Mouse (Mus musculus) MEL (cell line): ENCODE results near the gene Myh3. TPM values are rescaled to one million over a fixed set of nuclear protein-coding genes. Genes with fewer than 3 reads are reported as not detected.

ENCODE experiments used
- DNase-seq: peaks from one replicate; pipeline ENCODE4 v3.0.0; 2011; ENCODE audit warnings: low read depth, low spot score
- H3K27ac ChIP-seq: 2 replicates; pipeline ENCODE4 v1.5.1; 2012; ENCODE audit warnings: low read depth, mild to moderate bottlenecking, control low read depth, low read length, moderate library complexity; ENCODE audit not compliant: control insufficient read depth
- H3K27me3 ChIP-seq, 2 experiments: fragments of 150-350 bp in 1 of 2; sonication (generic) in 1 of 2; 2 replicates each; pipeline ENCODE4 v1.6.1; 2012; ENCODE audit warnings: low read length in 2 of 2, mild to moderate bottlenecking in 2 of 2, improper control_type of control experiment in 1 of 2, moderate library complexity in 1 of 2; ENCODE audit not compliant: insufficient read depth in 2 of 2, control insufficient read depth in 1 of 2
- H3K36me3 ChIP-seq, 2 experiments: 2 replicates each; pipeline ENCODE4 v1.6.1; 2012 to 2014; ENCODE audit warnings: low read length in 2 of 2, improper control_type of control experiment in 1 of 2, inconsistent platforms in 1 of 2, mild to moderate bottlenecking in 1 of 2; ENCODE audit not compliant: insufficient read depth in 2 of 2, control insufficient read depth in 1 of 2
- H3K4me1 ChIP-seq, 2 experiments: fragments of 150-350 bp in 1 of 2; sonication (generic) in 1 of 2; 2 replicates each; pipeline ENCODE4 v1.6.1; 2012; ENCODE audit warnings: low read length in 2 of 2, improper control_type of control experiment in 1 of 2, mild to moderate bottlenecking in 1 of 2; ENCODE audit not compliant: insufficient read depth in 2 of 2, control insufficient read depth in 1 of 2
- H3K4me3 ChIP-seq, 2 experiments: fragments of 150-350 bp in 1 of 2; sonication (generic) in 1 of 2; 2 replicates each; pipeline ENCODE4 v1.5.1; 2012; ENCODE audit warnings: low read depth in 2 of 2, low read length in 2 of 2, mild to moderate bottlenecking in 2 of 2, moderate library complexity in 2 of 2, control low read depth in 1 of 2, improper control_type of control experiment in 1 of 2; ENCODE audit not compliant: control insufficient read depth in 1 of 2, insufficient read depth in 1 of 2
- H3K79me2 ChIP-seq: 2 replicates; pipeline ENCODE4 v1.6.1; 2012; ENCODE audit warnings: mild to moderate bottlenecking, low read length, moderate library complexity; ENCODE audit not compliant: control insufficient read depth, poor library complexity, insufficient read depth
- H3K9ac ChIP-seq: 2 replicates; pipeline ENCODE4 v1.6.1; 2012; ENCODE audit warnings: low read depth, mild to moderate bottlenecking, control low read depth, low read length, moderate library complexity; ENCODE audit not compliant: control insufficient read depth, poor library complexity, severe bottlenecking
- H3K9me3 ChIP-seq: fragments of 150-350 bp; sonication (generic); replicated peaks from 2 replicates; pipeline ENCODE4 v1.6.1; 2012; ENCODE audit warnings: mild to moderate bottlenecking, low read length, improper control_type of control experiment, moderate library complexity; ENCODE audit not compliant: insufficient read depth
- BHLHE40 ChIP-seq: IDR thresholded peaks from 2 replicates; pipeline ENCODE4 v1.6.1; 2012; ENCODE audit warnings: low read depth, mild to moderate bottlenecking, inconsistent platforms, low read length, improper control_type of control experiment, borderline replicate concordance
- CHD1 ChIP-seq: IDR thresholded peaks from 2 replicates; pipeline ENCODE4 v1.6.1; 2012; ENCODE audit warnings: low read depth, mild to moderate bottlenecking, inconsistent platforms, low read length, improper control_type of control experiment
- ELF1 ChIP-seq: IDR thresholded peaks from 2 replicates; pipeline ENCODE4 v1.6.1; 2014; ENCODE audit warnings: low read depth, mild to moderate bottlenecking, inconsistent platforms, low read length, improper control_type of control experiment, moderate library complexity
- GABPA ChIP-seq: IDR thresholded peaks from 2 replicates; pipeline ENCODE4 v1.6.1; 2012; ENCODE audit warnings: low read depth, mild to moderate bottlenecking, inconsistent platforms, low read length, improper control_type of control experiment, moderate library complexity
- GATA1 ChIP-seq: IDR thresholded peaks from 2 replicates; pipeline ENCODE4 v1.6.1; 2011; ENCODE audit warnings: low read depth, low read length, improper control_type of control experiment
- JUND ChIP-seq: IDR thresholded peaks from 2 replicates; pipeline ENCODE4 v1.6.1; 2011; ENCODE audit warnings: low read depth, mild to moderate bottlenecking, improper control_type of control experiment, low read length
- KAT2A ChIP-seq: conservative IDR thresholded peaks from 2 replicates; pipeline ENCODE4 v1.6.1; 2012; ENCODE audit warnings: low read depth, low read length, improper control_type of control experiment, inconsistent platforms
- MAFK ChIP-seq: IDR thresholded peaks from 2 replicates; pipeline ENCODE4 v1.6.1; 2011; ENCODE audit warnings: low read depth, mild to moderate bottlenecking, low read length, improper control_type of control experiment, borderline replicate concordance
- MAX ChIP-seq: IDR thresholded peaks from 2 replicates; pipeline ENCODE4 v1.6.1; 2011; ENCODE audit warnings: low read length, improper control_type of control experiment
- MEF2A ChIP-seq: IDR thresholded peaks from 2 replicates; pipeline ENCODE4 v1.6.1; 2014; ENCODE audit warnings: low read depth, mild to moderate bottlenecking, inconsistent platforms, low read length, improper control_type of control experiment; ENCODE audit not compliant: poor library complexity, insufficient replicate concordance, severe bottlenecking; ENCODE audit errors: extremely low read depth
- MYB ChIP-seq: IDR thresholded peaks from 2 replicates; pipeline ENCODE4 v1.6.1; 2011; ENCODE audit warnings: mild to moderate bottlenecking, low read depth, low read length, improper control_type of control experiment
- NELFE ChIP-seq: IDR thresholded peaks from 2 replicates; pipeline ENCODE4 v1.6.1; 2011; ENCODE audit warnings: low read depth, low read length, improper control_type of control experiment
- POLR2AphosphoS2 ChIP-seq: IDR thresholded peaks from 2 replicates; pipeline ENCODE4 v1.6.1; 2011; ENCODE audit warnings: low read length, improper control_type of control experiment
- RAD21 ChIP-seq: IDR thresholded peaks from 2 replicates; pipeline ENCODE4 v1.6.1; 2011; ENCODE audit warnings: mild to moderate bottlenecking, low read depth, low read length, improper control_type of control experiment
- TAL1 ChIP-seq: IDR thresholded peaks from 2 replicates; pipeline ENCODE4 v1.6.1; 2012; ENCODE audit warnings: mild to moderate bottlenecking, inconsistent platforms, low read length, moderate library complexity, mixed read lengths
- TCF12 ChIP-seq: IDR thresholded peaks from 2 replicates; pipeline ENCODE4 v1.6.1; 2014; ENCODE audit warnings: low read depth, mild to moderate bottlenecking, inconsistent platforms, low read length, improper control_type of control experiment, moderate library complexity
- UBTF ChIP-seq: IDR thresholded peaks from 2 replicates; pipeline ENCODE4 v1.6.1; 2012; ENCODE audit warnings: low read depth, mild to moderate bottlenecking, inconsistent platforms, low read length, improper control_type of control experiment, moderate library complexity, borderline replicate concordance; ENCODE audit not compliant: insufficient read depth
- USF1 ChIP-seq: IDR thresholded peaks from 2 replicates; pipeline ENCODE4 v1.6.1; 2014; ENCODE audit warnings: low read depth, mild to moderate bottlenecking, inconsistent platforms, low read length, improper control_type of control experiment, moderate library complexity
- USF2 ChIP-seq, 2 experiments: IDR thresholded peaks; 2 replicates each; pipeline ENCODE4 v1.6.1; 2011 to 2012; ENCODE audit warnings: improper control_type of control experiment in 2 of 2, low read length in 2 of 2, borderline replicate concordance in 1 of 2, inconsistent platforms in 1 of 2, low read depth in 1 of 2, mild to moderate bottlenecking in 1 of 2; ENCODE audit not compliant: insufficient read depth in 1 of 2
- ZC3H11A ChIP-seq: IDR thresholded peaks from 2 replicates; pipeline ENCODE4 v1.6.1; 2012; ENCODE audit warnings: low read depth, mild to moderate bottlenecking, inconsistent platforms, low read length, improper control_type of control experiment
- ZNF384 ChIP-seq: IDR thresholded peaks from 2 replicates; pipeline ENCODE4 v1.6.1; 2012; ENCODE audit warnings: low read depth, mild to moderate bottlenecking, inconsistent platforms, low read length, improper control_type of control experiment
- polyA plus RNA-seq, 2 experiments: library from polyadenylated mRNA; stranded (reverse) in 1 of 2; unstranded in 1 of 2; fragments of >175 nt in 1 of 2; fragments of >200 nt in 1 of 2; gene quantifications; 2 replicates each; pipeline versions ENCODE4 v1.2.1 to v1.2.4; 2012; ENCODE audit warnings: low replicate concordance in 2 of 2, low read depth in 1 of 2; ENCODE audit not compliant: insufficient read length in 2 of 2, insufficient read depth in 1 of 2, missing spikeins in 1 of 2
- total RNA-seq: library from RNA; depleted of rRNA; stranded (reverse); fragments of 300-350 nt; gene quantifications from 2 replicates; pipeline ENCODE4 v1.2.3, GENCODE M21; 2012

The Myh3 gene
- total and polyA plus RNA-seq, 3 experiments: 0.81 to 1.7 TPM; not detected in 1

- H3K27me3 ChIP-seq: no peaks in the 10 kb centered on the region
- H3K36me3 ChIP-seq: peaks cover 0 to 2% of the 10 kb centered on the region in 2 experiments; a peak in 1 of 4 replicates
- TF ChIP-seq USF1 (peak; percentile 80), BHLHE40 (peak; percentile 76; the same call in 1 of the 2 replicates), USF2 (IDR thresholded peaks at IDR 0.05; ENCODE audit: borderline replicate concordance in 1 of 2, insufficient read depth in 1 of 2, low read depth in 1 of 2, low read length in 2 of 2) (0 out of 4 replicates have a peak, but pooled peaks of 1 of the 2 experiments have one; percentile 35), ZNF384 (0 out of 2 replicates have a peak, but pooled peaks have one; percentile 28), TAL1 (no peak), ELF1 (no peak), MAX (no peak)
- TF ChIP-seq, all 39 proteins: peak for 4
- no peaks in the 10 kb centered on the region for H3K79me2 ChIP-seq
- peak overlapping the region; percentile 34 for H3K9ac ChIP-seq
- peaks cover 6 to 10% of the 10 kb centered on the region in 2 experiments; a peak in 3 of 4 replicates for H3K4me1 ChIP-seq
- H3K9me3 ChIP-seq: no peaks in the 10 kb centered on the region
- peak overlapping the region; percentile 2; the same call in 1 of the 2 replicates for H3K27ac ChIP-seq
- H3K4me3 ChIP-seq: peak overlapping the region; percentile 43 to 54
- peak; percentile 47 for DNase-seq
Observed at GRCm38 (mm10) chr11:67083239-67083638, 5.1 kb downstream of the Myh3 start.

GRCm38 (mm10) chr11:67083712-67084340, 5.7 kb downstream of the Myh3 start:
- Histone ChIP-seq H3K9ac (no peak overlapping the region), H3K36me3 (peaks cover 0 to 2% of the 10 kb centered on the region in 2 experiments; a peak in 1 of 4 replicates), H3K4me3 (no peak overlapping the region), H3K4me1 (peaks cover 6 to 10% of the 10 kb centered on the region in 2 experiments; a peak in 3 of 4 replicates), H3K27ac (no peak overlapping the region), H3K79me2 (no peaks in the 10 kb centered on the region), H3K9me3 (no peaks in the 10 kb centered on the region), H3K27me3 (no peaks in the 10 kb centered on the region)
- DNase-seq: no peak
- TF ChIP-seq MEF2A (no peak), MYB (no peak), ZC3H11A (no peak), JUND (no peak), RAD21 (no peak), CHD1 (no peak), GABPA (no peak), MAFK (no peak), POLR2AphosphoS2 (no peak), UBTF (no peak), GATA1 (no peak), TCF12 (no peak), NELFE (no peak), KAT2A (no peak), BHLHE40 (no peak)
